Mouse (Mus musculus): Measurements from ENCODE around the gene Prr12. TPM values are rescaled to one million over a fixed set of nuclear protein-coding genes. Genes with fewer than 3 reads are reported as not detected.
A peak's percentile ranks its signal among the peaks of the same experiment; 100 is the strongest.

The Prr12 gene
- total RNA-seq, 2 experiments from 2014 or later = 36.9 to 51.9 TPM

DNA sequence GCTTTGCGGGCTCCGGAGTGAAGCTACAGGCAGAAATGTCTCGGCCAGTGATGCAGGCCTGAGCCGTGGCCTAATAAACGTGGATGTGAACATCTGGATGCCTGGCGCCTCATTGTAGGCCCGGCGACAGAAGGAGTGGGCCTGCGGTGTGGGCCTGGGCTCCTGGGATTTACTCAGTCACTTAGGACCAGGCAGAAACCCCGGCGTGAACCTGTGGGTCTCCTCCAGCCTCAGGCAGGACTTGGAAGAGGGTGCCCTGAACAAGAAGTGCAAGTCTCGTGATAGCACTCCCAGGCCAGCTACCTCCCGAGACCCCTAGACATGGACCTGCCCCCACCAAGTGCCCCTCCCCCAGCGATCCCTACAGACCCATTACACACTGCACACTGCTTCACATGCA, 24.6 kb upstream of the Prr12 start:
- no peak for DNase-seq

DNA sequence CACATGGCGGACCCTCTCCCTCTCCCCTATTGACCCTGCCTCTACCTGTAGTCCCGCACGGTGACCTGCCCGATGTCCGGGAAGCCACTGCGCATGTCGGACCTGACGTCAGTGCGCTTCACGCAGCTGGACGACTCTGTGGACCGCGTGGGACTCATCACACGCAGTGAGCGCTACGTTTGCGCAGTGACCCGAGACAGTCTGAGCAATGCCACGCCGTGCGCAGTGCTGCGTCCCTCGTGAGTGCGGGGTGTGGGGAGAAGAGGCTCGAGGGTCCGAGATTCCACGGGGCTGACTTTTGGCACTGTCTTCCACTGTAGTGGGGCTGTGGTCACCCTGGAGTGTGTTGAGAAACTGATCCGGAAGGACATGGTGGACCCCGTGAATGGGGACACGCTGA, 23.8 kb upstream of the Prr12 start:
- no peak for DNase-seq

DNA sequence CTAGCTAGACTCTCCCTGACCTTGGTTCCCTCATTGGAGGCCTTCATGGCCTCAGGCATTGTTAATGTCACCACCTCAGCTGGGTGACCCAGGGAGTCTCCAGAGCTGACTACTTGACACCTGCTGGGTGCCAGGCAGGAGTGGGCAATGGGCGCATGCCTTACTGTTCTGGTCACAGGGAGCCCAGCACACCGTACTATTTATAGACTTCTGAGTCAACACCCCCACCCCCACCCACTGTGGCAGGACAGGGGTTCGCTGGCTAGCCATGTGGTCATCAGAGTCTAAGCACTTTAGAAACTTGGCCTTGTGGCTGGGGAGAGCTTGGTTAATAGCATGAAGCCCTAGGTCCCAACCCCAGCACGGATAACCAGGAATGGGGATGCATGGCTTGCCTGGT, 22.7 kb upstream of the Prr12 start:
- DNase-seq = peak; percentile 68

DNA sequence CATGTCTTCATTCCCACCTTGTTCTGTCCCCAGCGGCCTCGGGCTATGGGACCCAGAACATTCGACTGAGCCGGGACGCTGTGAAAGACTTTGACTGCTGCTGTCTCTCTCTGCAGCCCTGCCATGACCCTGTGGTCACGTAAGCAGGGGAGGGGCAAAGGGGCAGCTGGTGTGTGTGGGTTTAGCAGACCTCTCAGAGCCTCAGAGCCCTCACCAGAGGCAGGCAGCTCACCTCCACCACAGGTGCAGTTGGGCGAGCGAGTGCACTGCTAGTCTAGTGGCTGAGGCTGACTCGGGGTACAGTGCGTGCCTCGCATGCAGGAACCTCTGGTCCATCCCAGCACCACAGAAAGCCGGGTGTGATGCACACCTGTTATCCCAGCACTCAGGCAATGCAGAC, 21.3 kb upstream of the Prr12 start:
- no peak for DNase-seq

DNA sequence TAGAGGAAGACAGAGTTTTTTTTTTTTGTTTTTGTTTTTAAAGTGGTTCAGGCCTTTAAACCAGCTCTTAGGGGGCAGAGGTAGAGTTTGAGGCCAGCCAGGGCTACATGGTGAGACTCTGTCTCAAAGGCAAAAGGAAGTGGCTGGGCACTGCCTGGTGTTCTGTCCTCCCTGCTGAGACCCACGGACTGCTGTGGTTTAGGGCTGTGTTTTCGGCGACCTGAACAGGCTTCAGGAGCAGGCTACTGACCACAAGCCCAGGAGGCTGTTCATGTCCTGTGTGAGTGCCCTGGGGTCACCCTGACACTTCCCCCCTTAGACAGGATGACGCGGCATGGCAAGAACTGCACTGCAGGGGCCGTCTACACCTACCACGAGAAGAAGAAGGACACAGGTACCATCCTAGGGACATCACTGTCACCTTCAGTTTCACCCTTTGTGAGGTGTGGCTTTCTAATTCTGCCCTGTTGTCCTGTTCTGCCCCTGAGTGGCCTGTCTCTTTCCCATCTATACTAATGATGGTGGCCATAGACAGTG, 20.6 kb upstream of the Prr12 start:
- DNase-seq = no peak

DNA sequence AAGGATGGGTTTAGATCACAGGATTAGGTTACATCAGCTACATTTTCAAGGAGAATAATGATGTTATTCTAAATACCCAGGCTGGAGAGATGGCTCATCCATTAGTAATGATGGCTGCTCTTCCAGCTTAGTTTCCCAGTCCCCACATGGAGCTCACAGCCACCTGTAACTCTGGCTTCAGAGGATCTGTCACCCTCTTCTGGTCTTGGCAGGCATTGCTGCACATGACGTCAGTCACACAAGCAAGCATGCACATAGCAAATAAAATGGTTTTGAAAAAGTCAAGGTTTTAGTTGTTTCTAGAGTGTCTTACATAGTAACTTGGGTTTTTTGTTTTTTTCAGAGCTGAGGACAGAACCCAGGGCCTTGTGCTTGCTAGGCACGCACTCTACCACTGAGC, 19.5 kb upstream of the Prr12 start:
- peak; percentile 61 for DNase-seq

DNA sequence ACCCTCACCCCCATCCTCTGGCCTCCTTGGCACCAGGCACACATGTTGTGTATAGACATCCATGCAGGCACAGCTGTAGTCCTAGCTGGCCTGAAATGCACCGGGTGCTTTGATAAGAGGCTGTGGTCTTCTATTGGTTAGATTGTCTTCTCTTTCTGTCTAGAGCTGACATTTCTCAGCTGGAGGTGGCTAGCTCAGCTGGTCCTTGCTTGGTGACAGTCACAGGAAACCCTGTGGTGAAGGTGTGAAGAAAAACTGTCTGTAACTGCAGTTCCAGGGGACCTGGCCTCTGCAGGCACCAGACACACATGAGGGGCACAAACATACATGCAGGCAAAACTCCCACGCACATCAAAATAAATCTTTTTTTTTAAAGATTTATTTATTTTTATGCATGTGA, 17.0 kb upstream of the Prr12 start:
- no peak for DNase-seq

DNA sequence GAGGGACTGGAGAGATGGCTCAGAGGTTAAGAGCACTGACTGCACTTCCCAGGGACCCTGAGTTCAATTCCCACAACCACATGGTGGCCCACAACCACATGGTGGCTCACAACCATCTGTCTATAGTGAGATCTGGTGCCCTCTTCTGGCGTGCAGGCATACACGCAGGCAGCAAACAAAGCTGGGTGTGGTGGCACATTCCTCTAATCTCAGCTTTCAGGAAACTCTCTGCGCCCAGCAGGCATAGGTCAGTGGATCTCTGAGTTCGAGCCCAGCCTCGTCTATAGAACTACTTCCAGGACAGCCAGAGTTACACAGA, 15.3 kb upstream of the Prr12 start:
- DNase-seq = peak; percentile 66

DNA sequence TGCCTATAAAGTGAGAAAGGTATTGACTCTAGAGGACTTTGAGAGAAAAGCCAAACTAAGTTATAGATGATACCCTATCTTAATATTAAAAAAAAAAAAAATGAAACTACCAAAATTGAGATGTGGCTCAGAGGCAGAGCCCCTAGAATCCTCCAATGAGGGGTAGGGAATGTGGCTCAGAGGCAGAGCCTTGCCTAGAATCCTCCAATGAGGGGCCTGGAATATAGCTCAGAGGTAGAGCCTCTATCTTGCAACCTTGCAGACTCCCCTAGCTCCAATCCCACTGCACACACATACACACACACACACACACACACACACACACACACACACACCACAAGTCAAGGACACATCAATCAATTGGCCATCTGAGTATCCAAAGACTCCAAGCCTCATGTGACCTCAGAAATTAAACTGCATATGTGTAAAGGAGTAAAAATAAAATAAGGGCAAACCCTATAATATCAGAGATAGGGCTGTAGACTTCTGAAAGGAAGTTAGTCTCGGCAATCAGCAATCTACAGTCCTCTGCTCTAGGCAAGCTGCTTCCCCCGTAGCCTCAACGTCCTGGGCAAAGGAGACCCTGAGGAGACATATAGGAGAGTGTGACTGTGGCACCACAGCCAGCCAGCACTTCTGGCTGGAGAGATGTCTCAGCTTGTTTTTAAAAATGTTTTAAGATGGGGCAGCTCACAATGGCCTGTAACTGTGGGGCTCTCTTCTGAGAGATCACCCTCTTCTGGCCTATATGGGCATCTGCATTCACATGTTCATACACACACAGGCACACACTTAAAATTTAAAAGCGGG, 14.7 kb upstream of the Prr12 start:
- no peak for DNase-seq

DNA sequence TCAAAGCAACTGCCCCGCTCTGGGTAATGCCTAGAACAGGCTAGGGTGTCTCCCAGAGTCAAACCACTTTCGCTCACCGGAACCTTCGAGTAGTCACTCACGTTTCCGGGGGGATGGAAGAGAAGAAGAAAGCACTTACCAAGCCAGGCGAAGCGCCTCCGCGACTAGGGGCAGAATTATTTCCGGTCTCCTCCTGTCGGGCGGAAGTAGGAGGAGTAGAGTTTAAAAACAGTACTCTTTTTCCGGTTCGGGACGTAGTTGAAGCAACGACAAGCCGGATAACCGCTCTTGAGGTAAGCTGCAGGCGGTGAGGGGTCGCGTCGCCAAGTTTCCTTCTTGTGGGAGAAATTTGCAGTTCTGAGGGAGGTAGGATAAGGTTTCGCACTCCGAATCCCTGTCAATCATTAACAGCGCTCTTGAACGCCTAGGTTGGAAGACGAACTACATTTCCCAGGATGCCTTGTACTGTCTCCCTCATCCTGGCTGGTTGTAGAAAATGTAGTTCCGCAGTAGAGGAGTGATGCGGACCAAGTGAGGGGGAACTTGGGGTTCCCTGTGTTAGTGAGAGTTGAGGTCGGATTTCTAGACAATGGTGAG, 9.7 kb upstream of the Prr12 start, which contains the start of the genes Nosip and Prrg2:
TSS of gene Nosip (plus strand) at position 191 of the 597 bp plus-strand sequence.
TSS of gene Prrg2 (minus strand) at position 439 of the 597 bp plus-strand sequence.
- peak; percentile 95 for DNase-seq

DNA sequence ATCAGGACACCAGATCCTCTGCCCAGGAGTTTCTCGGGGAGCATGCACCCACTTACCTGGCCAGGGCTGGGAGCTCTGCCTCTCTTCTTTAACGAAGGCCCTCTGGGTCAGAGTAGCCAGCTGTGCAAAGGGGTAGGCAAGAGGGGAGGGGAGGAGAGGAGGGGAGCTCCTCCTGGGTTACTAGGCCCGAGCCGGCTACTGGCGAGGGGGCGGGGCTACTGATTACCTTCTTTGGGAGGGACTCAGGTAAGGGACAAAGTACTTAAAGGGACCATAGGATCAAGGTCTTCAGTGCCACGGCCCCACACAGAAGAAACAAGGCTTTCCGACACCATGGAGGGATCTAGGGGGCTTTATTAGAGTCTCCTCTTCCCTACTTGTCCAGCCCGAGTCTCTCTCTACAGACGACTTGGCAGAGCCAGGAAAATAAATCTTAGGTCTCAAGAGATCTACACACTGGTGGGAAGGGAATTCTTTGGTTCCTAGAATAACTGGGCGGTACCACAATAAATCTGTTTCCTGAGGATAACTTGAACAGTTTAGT, 8.9 kb upstream of the Prr12 start:
- no peak for DNase-seq

DNA sequence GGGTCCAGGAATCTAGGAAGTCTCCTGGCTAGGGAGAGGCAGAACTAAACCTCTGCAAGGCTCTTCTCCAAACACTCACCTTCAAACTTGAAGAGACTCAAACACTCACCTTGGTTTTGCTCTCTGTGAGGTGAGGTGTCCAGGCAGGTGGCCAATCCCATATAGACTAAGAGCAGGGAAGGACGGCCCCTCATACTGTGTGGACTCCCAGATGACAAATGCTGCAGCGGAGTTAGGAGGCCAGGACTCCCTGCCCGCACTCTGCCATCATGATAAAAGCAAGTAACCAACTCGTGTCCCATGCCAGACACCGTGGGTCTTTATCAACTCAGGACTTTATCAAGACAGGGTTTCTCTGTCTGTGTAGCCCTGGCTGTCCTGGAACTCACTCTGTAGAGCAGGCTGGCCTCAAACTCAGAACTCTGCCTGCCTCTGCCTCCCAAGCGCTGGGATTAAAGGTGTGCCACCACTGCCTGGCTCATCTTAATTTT, 8.0 kb upstream of the Prr12 start:
- DNase-seq = no peak

DNA sequence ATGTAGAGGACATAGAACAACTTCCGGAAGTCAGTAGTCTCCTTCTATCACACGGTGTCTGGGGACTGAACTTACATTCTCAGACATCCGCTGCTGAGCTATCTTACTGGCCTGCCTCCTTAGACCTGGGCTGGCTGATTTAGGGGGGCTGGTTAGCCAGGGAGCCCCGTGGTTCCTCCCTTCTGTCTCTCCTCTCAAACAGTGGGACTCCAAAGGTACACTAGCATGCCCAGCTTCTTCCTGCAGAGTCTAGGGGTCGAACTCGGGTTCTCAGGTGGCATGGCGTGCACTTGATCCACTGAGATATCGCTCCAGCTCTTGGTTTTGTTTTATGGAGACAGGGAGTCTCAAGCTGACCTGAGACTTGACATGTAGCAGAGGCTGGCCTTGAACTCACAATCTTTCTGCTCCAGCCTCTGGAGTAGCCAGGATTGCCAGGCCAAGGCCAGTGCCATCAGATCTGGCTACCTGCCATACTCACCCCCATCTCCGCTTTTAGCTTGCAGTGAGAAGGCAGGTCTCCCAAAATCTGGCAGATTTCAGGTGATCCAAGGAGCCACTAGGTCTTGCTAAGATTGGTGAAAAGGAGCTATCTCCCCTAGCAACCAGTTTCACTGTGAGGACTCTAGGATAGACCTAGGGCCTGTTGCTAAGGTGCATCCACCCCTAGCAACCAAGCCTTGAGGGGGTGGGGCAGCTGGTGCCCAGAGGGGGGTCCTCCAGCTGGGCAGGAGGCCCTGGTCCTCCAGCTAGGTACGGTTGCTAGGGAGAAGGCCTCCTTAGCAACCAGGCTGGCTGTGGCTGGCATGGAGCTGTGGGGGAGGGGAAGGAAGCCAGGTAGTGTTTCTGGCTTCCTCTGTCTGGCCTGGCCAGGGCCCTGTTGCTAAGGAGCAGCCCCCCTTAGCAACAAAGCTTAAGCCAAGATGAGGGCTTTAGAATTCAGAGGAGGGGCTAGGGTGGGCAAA, 6.2 kb upstream of the Prr12 start:
- DNase-seq = no peak

DNA sequence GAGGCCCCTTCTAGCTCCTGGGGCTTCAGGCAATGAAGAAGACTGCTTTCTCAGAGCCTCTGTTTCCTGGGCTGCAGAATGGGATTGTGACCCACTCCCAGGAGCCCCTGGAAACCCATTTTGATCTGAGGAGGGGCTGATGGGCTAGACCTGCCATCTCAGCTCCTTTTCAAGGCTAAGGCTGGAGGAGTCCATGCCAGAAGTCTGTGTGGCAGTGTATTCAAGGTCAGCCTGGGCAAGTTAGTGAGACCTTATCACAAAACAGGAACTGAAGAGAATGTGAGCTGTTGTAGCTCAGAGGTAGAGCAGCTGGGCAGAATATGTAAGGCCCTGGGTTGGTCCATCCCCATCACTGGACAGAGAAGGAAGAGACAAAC, 4.3 kb upstream of the Prr12 start:
- no peak for DNase-seq

DNA sequence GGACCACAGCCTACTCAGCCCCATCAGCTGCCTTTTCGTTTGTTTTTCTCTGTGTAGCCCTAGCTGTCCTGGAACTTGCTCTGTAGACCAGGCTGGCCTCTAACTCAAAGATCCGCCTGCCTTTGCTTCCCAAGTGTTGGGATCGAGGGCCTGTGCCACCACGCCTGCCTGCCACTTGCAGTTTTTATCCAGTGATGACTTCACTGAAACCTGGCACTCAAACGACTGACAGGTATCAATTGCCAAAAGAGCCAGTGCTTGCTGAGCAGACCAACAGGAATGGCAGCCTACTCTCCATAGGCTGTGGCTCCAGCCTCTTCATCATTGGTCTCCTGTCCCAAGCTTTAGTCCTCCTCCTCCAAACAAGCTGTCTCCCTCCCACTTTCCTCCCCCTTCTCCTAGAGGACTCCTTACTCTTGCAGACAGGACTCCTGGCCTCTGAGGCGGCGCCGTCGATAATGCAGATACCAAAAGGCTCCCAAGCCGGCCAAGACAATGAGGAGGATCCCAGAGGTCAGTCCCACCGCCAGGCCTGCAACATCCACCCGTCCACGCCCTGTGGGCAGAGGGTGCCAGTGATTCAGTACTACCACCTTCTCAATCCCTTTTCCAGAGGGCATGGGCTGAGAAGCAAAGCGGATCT, 3.8 kb upstream of the Prr12 start:
- no peak for DNase-seq

DNA sequence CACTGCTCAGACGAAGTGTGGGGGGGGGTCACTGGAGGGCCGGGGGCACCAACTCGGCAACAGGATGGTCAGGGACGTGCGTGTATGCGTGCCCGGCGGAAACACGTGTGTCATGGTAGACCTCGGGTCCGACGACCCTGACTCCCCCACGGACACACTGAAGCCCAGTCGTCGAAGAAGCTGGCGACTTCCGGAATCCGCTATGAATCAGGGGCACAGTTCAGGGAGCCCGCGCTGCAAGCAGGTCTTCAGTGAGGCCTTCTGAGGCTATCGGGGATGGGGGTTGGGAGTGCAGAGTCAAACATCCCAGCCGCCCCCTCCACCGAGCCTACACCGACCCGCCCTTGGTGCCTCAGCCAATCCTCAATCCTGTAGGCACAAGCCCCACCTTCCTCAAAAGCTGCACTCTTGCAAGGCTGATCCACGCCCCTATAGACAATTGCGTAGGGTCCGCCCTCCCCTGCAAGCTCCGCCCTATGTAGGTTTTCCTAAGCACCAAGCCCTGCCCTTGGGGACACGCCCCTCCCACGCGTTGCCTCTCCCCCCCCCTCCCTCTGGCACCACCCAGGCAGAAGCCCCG, 1.3 kb upstream of the Prr12 start:
- peak; percentile 96 for DNase-seq

DNA sequence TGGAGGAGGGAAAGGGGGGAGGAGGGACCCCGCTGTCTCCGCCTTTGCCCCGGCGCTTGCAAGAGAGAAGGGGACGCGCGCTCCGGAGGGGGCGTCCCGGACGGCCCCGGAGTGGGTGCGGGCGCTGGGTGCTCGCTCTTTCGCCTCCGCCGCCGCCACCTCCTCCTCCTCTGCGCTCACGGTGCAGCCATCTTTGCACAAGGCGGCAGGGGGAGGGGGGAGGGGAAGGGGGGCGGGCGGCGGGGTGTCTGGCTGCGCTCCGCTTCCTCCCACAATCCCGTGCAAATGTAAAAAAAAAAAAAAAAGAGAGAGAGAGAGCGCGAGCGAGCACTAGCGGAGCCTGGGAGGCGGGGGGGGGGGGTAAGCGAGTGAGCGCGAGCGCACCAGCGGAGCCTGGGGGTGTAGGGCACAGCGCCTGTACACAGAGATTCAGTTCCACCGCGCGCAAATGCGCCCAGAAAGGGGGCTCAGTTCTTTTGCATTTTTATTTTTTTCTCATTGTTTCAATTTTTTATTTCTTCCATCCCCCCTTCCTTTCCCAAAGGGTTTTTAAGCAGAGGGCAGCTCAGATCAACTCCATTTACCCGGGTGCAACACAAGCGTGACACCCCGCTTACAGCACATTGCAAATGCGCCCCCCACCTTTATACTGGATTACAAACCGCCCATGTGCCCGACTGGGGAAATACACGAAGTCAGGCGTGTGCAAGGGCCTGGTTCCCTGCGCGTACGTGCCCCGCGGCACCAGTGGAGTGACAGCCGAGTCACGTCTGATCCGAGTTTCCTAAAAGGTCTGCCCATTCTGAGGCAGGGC, 643 bp upstream of the Prr12 start:
- peak; percentile 83 for DNase-seq

DNA sequence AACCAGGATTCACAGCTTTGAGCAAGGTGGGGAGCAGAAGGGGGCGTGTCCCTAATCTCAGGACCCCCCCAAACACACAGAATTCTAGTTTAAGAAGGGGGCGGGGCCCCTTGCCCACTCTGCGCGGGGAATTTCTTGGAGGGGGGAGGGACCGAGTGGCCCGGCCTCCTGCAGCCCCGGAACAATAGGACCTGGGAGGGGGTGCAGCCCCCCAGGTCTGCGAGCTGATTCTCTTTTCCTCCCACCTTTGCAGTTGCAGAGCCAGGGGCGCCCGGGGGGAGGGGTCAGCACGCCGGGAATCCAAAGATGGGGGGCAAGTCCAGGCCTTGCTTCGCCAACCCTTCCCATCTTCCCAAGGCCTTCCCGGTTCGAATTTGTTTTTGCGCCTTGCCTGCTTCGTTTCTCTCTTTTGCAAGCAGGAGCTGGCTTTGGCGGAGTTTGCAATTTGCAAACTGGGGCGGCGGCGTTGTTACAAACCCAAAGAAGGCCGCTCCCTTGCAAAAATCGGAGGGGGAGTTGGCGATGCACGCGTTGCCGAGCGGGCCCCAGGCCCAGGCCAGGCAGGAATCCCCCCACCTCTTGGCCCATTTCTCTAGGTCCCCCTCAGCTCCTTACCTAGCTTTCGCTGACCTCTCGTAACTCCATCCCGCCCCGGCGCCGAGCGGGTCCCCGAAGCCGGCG, 360 bp downstream of the Prr12 start:
- DNase-seq = peak; percentile 61

DNA sequence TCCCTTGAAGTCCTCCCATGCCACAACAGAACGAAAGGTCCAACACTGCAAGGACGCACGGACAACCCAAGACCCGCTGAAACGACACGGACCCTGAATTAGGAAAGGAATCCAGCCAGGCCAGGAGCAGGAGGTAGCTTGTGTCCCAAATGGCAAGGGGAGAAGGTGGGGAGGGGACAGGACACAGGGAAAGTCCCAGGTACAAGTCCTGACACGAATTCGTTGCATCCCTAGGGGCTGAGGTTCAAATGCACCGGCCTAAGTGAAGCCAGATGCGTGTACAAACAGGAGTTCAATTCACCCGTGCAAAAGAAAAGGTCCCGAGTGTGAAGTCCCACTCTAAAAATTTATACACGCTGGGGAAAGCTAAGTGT, 1.1 kb downstream of the Prr12 start:
- no peak for DNase-seq

Measured in adrenal gland, postnatal 10 days (tissue).